Mouse (Mus musculus) small intestine, adult 2 months (tissue): Measurements from ENCODE around the gene Prss30.

Source experiments
- CTCF ChIP-seq: fragments of 200-500 bp; IDR thresholded peaks from 2 replicates; pipeline ENCODE4 v1.5.1; 2012; ENCODE audit warnings: low read depth, mild to moderate bottlenecking, control low read depth, inconsistent platforms, low read length, moderate library complexity, mixed read lengths; ENCODE audit not compliant: insufficient replicate concordance, insufficient read length; ENCODE audit errors: extremely low read depth
- POLR2A ChIP-seq: fragments of 200-500 bp; IDR thresholded peaks from 2 replicates; pipeline ENCODE4 v1.6.1; 2012; ENCODE audit warnings: low read depth, mild to moderate bottlenecking, control low read depth, inconsistent platforms, low read length, moderate library complexity

DNA sequence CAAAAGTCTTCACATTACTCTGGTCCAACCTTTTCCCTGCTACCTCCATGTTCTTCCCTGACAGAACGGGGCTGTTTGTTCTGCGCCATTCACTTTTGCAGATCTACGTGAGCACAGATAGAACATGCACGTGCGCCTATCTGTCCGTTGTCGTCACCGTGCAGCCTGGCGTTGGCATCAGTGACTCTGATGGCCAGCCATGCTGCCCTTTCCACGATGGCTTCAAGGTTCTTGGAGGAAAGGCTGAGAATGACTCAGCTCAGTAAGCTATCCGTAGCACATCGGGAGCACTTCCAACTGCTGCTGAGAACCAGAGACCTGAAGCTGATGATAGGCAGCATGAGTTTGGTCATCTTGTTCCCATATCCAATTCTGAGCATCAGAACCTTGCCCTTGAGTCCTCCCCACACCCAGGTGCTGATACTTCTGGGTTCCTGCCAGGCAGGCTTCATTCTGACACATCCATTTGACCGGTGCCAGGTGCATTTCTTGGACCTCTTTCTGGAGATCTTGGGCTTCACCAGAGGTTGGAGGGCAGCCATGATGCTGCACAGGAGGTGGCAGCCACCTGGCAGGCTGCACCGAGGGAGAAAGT, 23.8 kb upstream of the Prss30 start:
- no peak for TF ChIP-seq POLR2A
- TF ChIP-seq CTCF = no peak
